Mouse (Mus musculus): ENCODE measurements at regions not wholly inside any gene's neighbourhood (a gene's known extent, or its start where the extent isn't known, plus 50 kb on each side); places are given as distances from the start of the nearest gene placed in this dataset.

DNA sequence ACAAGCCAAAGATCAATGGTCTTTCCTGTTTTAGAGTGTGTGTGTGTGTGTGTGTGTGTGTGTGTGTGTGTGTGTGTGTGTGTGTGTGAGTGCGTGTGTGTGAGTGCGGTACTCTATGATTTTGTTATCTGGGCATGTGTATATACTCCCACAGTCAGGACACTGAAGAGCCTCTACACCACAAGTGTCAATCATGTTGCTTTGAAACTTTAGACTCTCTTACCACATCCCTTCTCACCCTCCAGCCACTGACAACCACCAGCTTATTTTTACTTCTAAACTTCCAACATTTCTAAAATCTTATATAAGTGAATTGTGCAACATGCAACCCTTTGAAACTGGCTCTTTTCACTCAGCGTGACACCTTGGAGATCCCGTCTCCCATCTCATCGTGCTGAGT is 81.6 kb upstream of the N6amt1 start:
- no peaks in the 10 kb centered on the region for H3K36me3 ChIP-seq (ENCODE audit: control insufficient read depth, insufficient read depth, low read length)
- TF ChIP-seq CTCF (IDR thresholded peaks at IDR 0.05) = no peak
- TF ChIP-seq EP300 (IDR thresholded peaks at IDR 0.05; ENCODE audit: insufficient read depth, low read depth, low read length) = no peak
- no peak for TF ChIP-seq POLR2A (IDR thresholded peaks at IDR 0.05; ENCODE audit: insufficient read depth, low read depth, low read length)
- no peak overlapping the region for H3K9ac ChIP-seq (ENCODE audit: low read depth, low read length)
- intact Hi-C loops (cut with DNase I) = no loop called here
- no peaks in the 10 kb centered on the region for H3K27me3 ChIP-seq (ENCODE audit: control insufficient read depth, insufficient read depth, low read length)
- no peaks in the 10 kb centered on the region for H3K79me2 ChIP-seq (replicated peaks; ENCODE audit: control insufficient read depth, insufficient read depth, low read length)
- H3K4me1 ChIP-seq (ENCODE audit: control insufficient read depth, insufficient read depth, low read length) = no peaks in the 10 kb centered on the region; the same call in 1 of the 2 replicates
- no peak overlapping the region for H3K4me3 ChIP-seq
- DNase-seq = no peak
- 92% methylated on average over 5 of the region's 5 CpGs for WGBS
- H3K27ac ChIP-seq = no peak overlapping the region

DNA sequence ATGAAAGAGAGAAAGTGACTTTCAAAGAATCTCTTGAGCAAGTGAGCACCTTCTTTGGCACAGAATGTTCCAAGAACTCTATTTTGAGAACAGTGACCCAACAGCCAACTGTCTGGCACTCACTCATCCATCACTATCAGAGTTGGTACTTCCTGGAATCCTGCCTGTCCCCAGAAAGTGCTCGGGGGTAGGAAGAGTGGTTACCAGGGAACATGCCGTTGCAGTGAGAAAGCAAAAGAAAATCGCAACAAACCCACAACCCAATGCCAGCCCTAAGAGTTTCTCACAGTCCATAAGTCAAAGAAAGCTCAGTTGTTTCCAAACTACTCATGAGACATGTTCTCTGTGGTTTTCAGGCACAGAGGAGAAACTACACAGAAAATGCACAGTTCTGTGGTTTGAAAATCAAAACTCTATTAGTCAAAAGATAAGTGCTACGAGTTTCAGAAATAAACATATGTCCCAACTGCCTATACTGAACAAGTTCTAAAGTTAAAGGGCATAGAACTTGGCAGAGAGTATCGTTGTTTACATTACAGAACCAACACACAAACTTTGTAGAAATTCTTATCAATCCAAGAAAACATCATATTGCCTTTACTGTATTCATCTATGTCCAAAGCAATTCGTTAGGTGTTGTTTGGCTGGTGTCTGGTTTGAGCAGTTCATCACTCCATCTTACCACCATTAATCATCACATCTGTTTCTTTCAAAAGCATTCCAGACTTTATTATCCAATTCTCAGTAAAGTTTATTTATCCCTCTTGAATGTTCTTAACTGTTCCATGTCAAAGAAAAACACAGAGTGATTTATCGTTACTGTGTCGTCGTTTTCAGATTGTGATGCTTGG is 85.8 kb upstream of the N6amt1 start:
- DNase-seq = peak in 1 of 2 experiments; percentile 59
- TF ChIP-seq EP300 (IDR thresholded peaks at IDR 0.05; ENCODE audit: insufficient read depth, low read depth, low read length) (0 out of 2 replicates have a peak, but pooled peaks have one; percentile 67), POLR2A (IDR thresholded peaks at IDR 0.05; ENCODE audit: insufficient read depth, low read depth, low read length) (no peak)
- Histone ChIP-seq H3K27ac (peak overlapping the region; percentile 76), H3K27me3 (ENCODE audit: control insufficient read depth, insufficient read depth, low read length) (no peaks in the 10 kb centered on the region), H3K4me3 (no peak overlapping the region), H3K36me3 (ENCODE audit: control insufficient read depth, insufficient read depth, low read length) (no peaks in the 10 kb centered on the region), H3K4me1 (ENCODE audit: control insufficient read depth, insufficient read depth, low read length) (peaks cover 1% of the 10 kb centered on the region), H3K79me2 (replicated peaks; ENCODE audit: control insufficient read depth, insufficient read depth, low read length) (no peaks in the 10 kb centered on the region), H3K9ac (ENCODE audit: low read depth, low read length) (no peak overlapping the region)
- intact Hi-C loops (cut with DNase I) = no loop called here
- 60% methylated on average over 9 of the region's 9 CpGs for WGBS

DNA sequence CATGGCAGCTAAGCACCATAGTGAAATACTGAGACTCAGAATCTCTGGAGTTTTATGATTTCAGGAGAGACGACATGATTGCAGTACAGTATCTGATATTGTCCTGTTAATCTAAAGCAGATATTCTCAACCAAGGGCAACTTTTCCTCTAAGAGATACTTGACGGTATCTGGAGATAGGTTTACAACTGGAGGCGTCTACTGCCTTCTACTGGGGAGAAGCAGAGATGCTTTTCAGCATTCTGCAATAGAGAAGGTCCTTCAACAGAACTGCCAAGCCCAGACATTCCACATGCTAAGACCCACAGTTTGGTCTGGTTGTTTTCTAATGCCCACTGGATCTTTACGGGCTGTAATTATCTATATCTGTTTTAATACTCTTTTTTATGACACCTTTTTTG is 86.5 kb upstream of the N6amt1 start:
- Histone ChIP-seq H3K9ac (ENCODE audit: low read depth, low read length) (no peak overlapping the region), H3K4me1 (ENCODE audit: control insufficient read depth, insufficient read depth, low read length) (peaks cover 4% of the 10 kb centered on the region), H3K4me3 (no peak overlapping the region), H3K79me2 (replicated peaks; ENCODE audit: control insufficient read depth, insufficient read depth, low read length) (no peaks in the 10 kb centered on the region), H3K36me3 (ENCODE audit: control insufficient read depth, insufficient read depth, low read length) (0 out of 2 replicates have a peak, but pooled peaks cover 2% of the 10 kb centered on the region), H3K27ac (peak overlapping the region; percentile 76), H3K27me3 (ENCODE audit: control insufficient read depth, insufficient read depth, low read length) (no peaks in the 10 kb centered on the region)
- 0 out of 2 replicates have a peak, but pooled peaks have one; percentile 12 for TF ChIP-seq CTCF (IDR thresholded peaks at IDR 0.05)
- no peak for TF ChIP-seq EP300 (IDR thresholded peaks at IDR 0.05; ENCODE audit: insufficient read depth, low read depth, low read length)
- DNase-seq = no peak
- intact Hi-C loops (cut with DNase I) = no loop called here
- WGBS = 75% methylated on average over 4 of the region's 4 CpGs

DNA sequence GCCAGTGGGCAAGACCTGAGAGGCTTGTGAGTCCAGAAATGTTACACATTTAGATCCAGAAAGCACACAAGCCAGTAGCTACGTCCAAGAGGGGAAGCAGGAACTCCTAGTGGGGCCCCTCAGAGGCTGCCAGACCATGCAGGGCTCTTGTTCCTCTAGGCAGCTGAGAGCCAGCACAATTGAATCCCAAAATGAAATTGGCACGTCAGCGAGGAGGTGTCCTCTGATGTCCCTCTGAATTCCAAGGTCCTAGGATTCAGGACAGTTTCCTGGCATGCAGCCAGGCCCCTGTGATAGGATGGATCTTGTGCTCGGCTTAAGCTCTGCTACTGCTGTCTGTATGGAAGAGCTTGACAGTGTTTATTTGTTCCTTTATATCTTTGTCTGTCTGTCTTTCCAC is 90.4 kb upstream of the N6amt1 start:
- Histone ChIP-seq H3K79me2 (replicated peaks; ENCODE audit: control insufficient read depth, insufficient read depth, low read length) (no peaks in the 10 kb centered on the region), H3K27ac (peak overlapping the region; percentile 92), H3K36me3 (ENCODE audit: control insufficient read depth, insufficient read depth, low read length) (peaks cover 4% of the 10 kb centered on the region), H3K4me3 (no peak overlapping the region), H3K4me1 (ENCODE audit: control insufficient read depth, insufficient read depth, low read length) (peaks cover 11% of the 10 kb centered on the region), H3K27me3 (ENCODE audit: control insufficient read depth, insufficient read depth, low read length) (no peaks in the 10 kb centered on the region), H3K9ac (ENCODE audit: low read depth, low read length) (no peak overlapping the region)
- intact Hi-C loops (cut with DNase I) = loop anchor here (5.0 kb wide), 2 partner anchors 44 to 1506 kb away; no protein-coding TSS in a partner anchor
- no peak for TF ChIP-seq CTCF (IDR thresholded peaks at IDR 0.05)
- peak; percentile 75 for TF ChIP-seq EP300 (IDR thresholded peaks at IDR 0.05; ENCODE audit: insufficient read depth, low read depth, low read length)
- 0 out of 2 replicates have a peak, but pooled peaks have one; percentile 19 for TF ChIP-seq POLR2A (IDR thresholded peaks at IDR 0.05; ENCODE audit: insufficient read depth, low read depth, low read length)
- WGBS = 7% methylated on average over 4 of the region's 4 CpGs
- DNase-seq = peak; percentile 64 to 84

DNA sequence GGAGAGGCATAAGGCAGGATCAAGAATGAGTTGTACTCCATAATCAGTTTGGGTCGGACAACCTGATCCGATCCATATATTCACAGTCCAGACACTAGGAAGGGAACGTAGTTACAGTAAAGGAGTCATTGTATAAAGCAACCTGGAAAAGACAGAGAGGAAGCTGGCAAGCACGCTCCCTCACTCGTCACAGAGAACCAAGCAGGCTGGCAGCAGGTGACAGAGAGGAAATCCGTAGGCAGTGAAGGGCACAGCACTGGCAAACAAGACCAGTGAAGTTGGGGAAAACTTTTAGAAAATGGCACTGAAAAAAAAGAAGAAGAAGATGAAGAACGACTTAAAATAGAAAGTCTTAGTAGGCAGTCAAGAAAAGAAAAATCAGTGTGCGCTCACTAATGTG is 90.9 kb upstream of the N6amt1 start:
- Histone ChIP-seq H3K4me1 (ENCODE audit: control insufficient read depth, insufficient read depth, low read length) (peaks cover 11% of the 10 kb centered on the region), H3K9ac (ENCODE audit: low read depth, low read length) (peak overlapping the region; percentile 63), H3K27ac (peak overlapping the region; percentile 92), H3K79me2 (replicated peaks; ENCODE audit: control insufficient read depth, insufficient read depth, low read length) (no peaks in the 10 kb centered on the region), H3K4me3 (no peak overlapping the region), H3K27me3 (ENCODE audit: control insufficient read depth, insufficient read depth, low read length) (no peaks in the 10 kb centered on the region), H3K36me3 (ENCODE audit: control insufficient read depth, insufficient read depth, low read length) (peaks cover 4% of the 10 kb centered on the region)
- WGBS = 48% methylated on average over 8 of the region's 8 CpGs
- no peak for DNase-seq
- TF ChIP-seq EP300 (IDR thresholded peaks at IDR 0.05; ENCODE audit: insufficient read depth, low read depth, low read length) = no peak
- TF ChIP-seq CTCF (IDR thresholded peaks at IDR 0.05) = no peak
- TF ChIP-seq POLR2A (IDR thresholded peaks at IDR 0.05; ENCODE audit: insufficient read depth, low read depth, low read length) = no peak
- intact Hi-C loops (cut with DNase I) = loop anchor here (5.0 kb wide), 2 partner anchors 44 to 1506 kb away; no protein-coding TSS in a partner anchor

DNA sequence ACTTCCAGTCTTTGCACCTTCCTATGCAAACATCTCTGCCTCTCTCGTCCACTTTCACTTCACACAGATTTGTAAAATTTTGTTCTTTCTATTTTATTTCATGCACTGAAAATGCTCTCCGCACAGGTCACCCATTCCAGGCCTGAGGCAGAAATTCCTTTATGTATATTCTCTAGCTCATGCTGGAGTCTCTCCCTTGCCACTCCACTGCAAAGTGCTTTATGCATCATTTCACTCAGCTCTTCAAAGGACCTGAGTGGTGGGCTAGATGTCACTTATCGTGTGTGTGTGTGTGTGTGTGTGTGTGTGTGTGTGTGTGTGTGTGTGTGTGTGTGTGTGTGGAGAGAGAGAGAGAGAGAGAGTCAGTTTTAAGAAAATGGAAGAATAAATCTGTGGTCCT is 91.5 kb upstream of the N6amt1 start:
- 72% methylated on average over 3 of the region's 3 CpGs for WGBS
- Histone ChIP-seq H3K9ac (ENCODE audit: low read depth, low read length) (no peak overlapping the region), H3K4me3 (no peak overlapping the region), H3K36me3 (ENCODE audit: control insufficient read depth, insufficient read depth, low read length) (peaks cover 4% of the 10 kb centered on the region), H3K4me1 (ENCODE audit: control insufficient read depth, insufficient read depth, low read length) (peaks cover 11% of the 10 kb centered on the region), H3K79me2 (replicated peaks; ENCODE audit: control insufficient read depth, insufficient read depth, low read length) (no peaks in the 10 kb centered on the region), H3K27me3 (ENCODE audit: control insufficient read depth, insufficient read depth, low read length) (no peaks in the 10 kb centered on the region), H3K27ac (peak overlapping the region; percentile 92)
- DNase-seq = no peak
- intact Hi-C loops (cut with DNase I) = loop anchor here (5.0 kb wide), 2 partner anchors 45 to 1505 kb away; no protein-coding TSS in a partner anchor
- TF ChIP-seq CTCF (IDR thresholded peaks at IDR 0.05) (no peak), POLR2A (IDR thresholded peaks at IDR 0.05; ENCODE audit: insufficient read depth, low read depth, low read length) (no peak), EP300 (IDR thresholded peaks at IDR 0.05; ENCODE audit: insufficient read depth, low read depth, low read length) (no peak)

Measured in heart, adult 2 months (tissue).